Mouse (Mus musculus) cerebellum, adult 2 months (tissue): ENCODE measurements at regions not wholly inside any gene's neighbourhood (a gene's known extent, or its start where the extent isn't known, plus 50 kb on each side); places are given as distances from the start of the nearest gene placed in this dataset.

Experiments
- DNase-seq, 2 experiments: peaks; one replicate each; pipeline ENCODE4 v3.0.0; 2021
- H3K27ac ChIP-seq: fragments of 200-500 bp; 2 replicates; pipeline ENCODE4 v1.5.1; 2012; ENCODE audit warnings: low read length, control low read depth, inconsistent platforms; ENCODE audit not compliant: insufficient read depth
- H3K27me3 ChIP-seq: fragments of 200-500 bp; 2 replicates; pipeline ENCODE4 v1.6.1; 2012; ENCODE audit warnings: inconsistent platforms, mild to moderate bottlenecking, low read length, moderate library complexity; ENCODE audit not compliant: control insufficient read depth, insufficient read depth
- H3K4me1 ChIP-seq: fragments of 200-500 bp; 2 replicates; pipeline ENCODE4 v1.6.1; 2011; ENCODE audit warnings: low read length; ENCODE audit not compliant: control insufficient read depth, insufficient read depth
- H3K4me3 ChIP-seq: fragments of 200-500 bp; replicated peaks from 2 replicates; pipeline ENCODE3; 2011; ENCODE audit warnings: mild to moderate bottlenecking, low read depth, low read length, control low read depth; ENCODE audit not compliant: insufficient read depth
- CTCF ChIP-seq: fragments of 200-500 bp; IDR thresholded peaks from 2 replicates; pipeline ENCODE4 v1.5.1; 2011; ENCODE audit warnings: low read depth, mild to moderate bottlenecking, control low read depth, low read length, moderate library complexity, borderline replicate concordance; ENCODE audit not compliant: insufficient read depth
- POLR2A ChIP-seq: fragments of 200-500 bp; IDR thresholded peaks from 2 replicates; pipeline ENCODE4 v1.6.1; 2011; ENCODE audit warnings: low read length, control low read depth, borderline replicate concordance; ENCODE audit not compliant: insufficient read depth
- WGBS: fragments of 180-500 bp; shearing (Covaris S2); methylation state at CpG from one replicate; pipeline ENCODE4 v1.1.7; 2018; 5-methylcytosine and 5-hydroxymethylcytosine counted together

DNA sequence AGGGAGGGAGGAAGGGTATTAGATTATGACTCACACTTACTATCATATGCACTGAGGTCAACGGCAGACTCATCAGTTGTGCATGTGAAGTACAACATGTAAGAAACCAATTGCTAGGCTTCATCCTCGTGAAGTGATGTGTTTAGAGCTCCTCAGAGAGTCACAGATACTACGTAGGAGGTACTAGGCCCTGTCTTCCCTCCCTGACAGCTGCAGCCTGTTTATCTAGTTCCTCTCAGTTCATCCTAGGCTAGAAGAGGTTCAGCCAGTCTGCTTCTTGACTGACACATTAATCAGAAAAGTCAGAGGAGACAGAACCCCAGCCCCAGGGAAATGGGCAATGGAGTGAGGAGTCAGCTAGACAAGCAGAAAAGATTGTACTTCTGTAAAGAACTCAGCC lies 180.1 kb upstream of the Eya4 start:
- H3K27me3 ChIP-seq = no peaks in the 10 kb centered on the region
- 80% methylated on average over 3 of the region's 3 CpGs for WGBS
- no peak for TF ChIP-seq CTCF
- TF ChIP-seq POLR2A = no peak
- DNase-seq = no peak
- H3K4me1 ChIP-seq = no peaks in the 10 kb centered on the region
- H3K4me3 ChIP-seq = no peak overlapping the region
- no peak overlapping the region for H3K27ac ChIP-seq

DNA sequence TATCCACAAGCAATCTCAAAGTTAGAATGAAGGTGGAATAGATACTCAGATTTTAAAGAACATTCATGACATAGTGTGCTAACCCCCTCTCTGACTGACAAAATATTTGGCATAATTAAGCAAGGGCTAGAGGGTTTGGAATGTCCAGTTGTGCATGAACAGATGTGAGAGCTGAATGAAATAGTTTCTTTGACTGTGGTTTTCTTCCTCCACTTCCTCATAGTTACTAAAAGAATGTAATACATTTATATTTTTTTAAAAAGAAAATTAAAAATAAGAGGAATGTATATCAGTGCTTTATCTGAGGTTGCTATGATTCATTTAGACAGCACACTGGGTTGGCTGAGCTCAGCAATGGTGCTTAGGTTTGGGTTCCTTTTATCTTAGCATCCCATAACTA lies 176.2 kb upstream of the Eya4 start:
- H3K27me3 ChIP-seq = no peaks in the 10 kb centered on the region
- no peak for TF ChIP-seq POLR2A
- TF ChIP-seq CTCF = no peak
- no peaks in the 10 kb centered on the region for H3K4me1 ChIP-seq

DNA sequence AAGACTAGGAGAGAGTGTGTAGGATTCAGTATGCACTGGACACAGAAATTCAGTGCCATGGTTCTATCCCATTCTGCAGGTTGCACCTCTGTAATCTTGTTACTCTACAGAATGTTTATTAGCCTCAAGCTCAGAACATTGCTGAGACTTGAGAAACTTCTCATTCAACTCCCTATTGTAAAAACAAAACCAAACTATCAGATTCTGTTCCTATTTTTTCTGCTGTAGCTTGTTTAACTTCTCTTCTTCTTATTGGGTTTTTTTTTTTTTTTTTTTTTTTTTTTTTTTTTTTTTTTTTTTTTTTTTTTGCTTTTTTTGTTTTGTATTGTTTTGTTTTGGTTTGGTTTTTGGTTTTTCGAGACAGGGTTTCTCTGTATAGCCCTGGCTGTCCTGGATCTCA lies 172.1 kb upstream of the Eya4 start:
- no peak overlapping the region for H3K27ac ChIP-seq
- no peaks in the 10 kb centered on the region for H3K27me3 ChIP-seq
- 52% methylated on average over 1 of the region's 1 CpGs for WGBS
- no peak for TF ChIP-seq CTCF
- no peak for TF ChIP-seq POLR2A
- H3K4me3 ChIP-seq = no peak overlapping the region
- no peak for DNase-seq
- no peaks in the 10 kb centered on the region for H3K4me1 ChIP-seq

More for the DNA sequence above, 176.2 kb upstream of the Eya4 start:
- no peak overlapping the region for H3K4me3 ChIP-seq
- DNase-seq = no peak
- no peak overlapping the region for H3K27ac ChIP-seq

DNA sequence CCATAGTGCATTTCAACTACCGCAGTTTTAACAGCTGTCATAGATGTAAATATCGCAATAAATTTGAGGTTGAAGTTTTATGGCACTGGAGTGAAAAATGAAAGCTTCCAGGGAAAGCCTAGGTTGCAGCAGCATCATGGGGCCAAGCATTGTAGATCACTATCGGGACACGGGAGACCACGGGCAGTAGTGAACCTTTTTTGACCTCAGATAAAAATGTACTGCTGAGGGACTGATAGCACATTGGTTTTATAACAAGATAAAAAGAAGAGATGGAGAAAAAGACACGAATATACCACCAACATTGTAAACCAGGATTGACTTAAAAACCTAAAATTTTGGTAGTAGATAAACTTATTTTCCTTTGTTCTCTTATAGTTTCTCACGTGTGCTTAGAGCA lies 143.1 kb upstream of the Eya4 start:
- WGBS = 93% methylated on average over 7 of the region's 7 CpGs
- TF ChIP-seq POLR2A = no peak
- TF ChIP-seq CTCF = no peak
- no peak for DNase-seq
- no peaks in the 10 kb centered on the region for H3K4me1 ChIP-seq
- no peaks in the 10 kb centered on the region for H3K27me3 ChIP-seq
- H3K4me3 ChIP-seq = no peak overlapping the region
- no peak overlapping the region for H3K27ac ChIP-seq

GRCm38 (mm10) chr10:23492971-23493370 lies 142.4 kb upstream of the Eya4 start:
- no peak overlapping the region for H3K4me3 ChIP-seq
- DNase-seq = no peak
- TF ChIP-seq CTCF = no peak
- no peak for TF ChIP-seq POLR2A
- H3K27ac ChIP-seq = no peak overlapping the region
- no peaks in the 10 kb centered on the region for H3K27me3 ChIP-seq
- 52% methylated on average over 5 of the region's 5 CpGs for WGBS
- no peaks in the 10 kb centered on the region for H3K4me1 ChIP-seq

DNA sequence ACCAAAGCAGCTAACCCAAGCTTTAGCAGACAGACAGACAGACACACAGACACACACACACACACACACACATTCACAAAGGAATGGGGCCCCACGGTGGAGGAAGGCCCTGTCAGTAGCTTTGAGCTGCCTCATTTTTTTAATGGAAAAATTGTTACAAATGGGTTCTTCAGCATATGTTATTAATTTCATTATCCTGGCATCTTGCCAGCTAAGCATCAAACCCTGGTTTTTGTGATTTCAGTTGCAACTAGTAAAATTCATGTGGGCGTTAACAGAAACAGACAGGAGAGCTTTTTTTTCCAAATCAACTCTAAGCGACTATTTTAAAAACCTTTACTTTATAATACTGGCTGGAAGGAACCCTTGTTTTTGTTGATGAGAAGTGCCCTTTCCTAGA lies 138.4 kb upstream of the Eya4 start:
- H3K27ac ChIP-seq = no peak overlapping the region
- WGBS = 65% methylated on average over 3 of the region's 3 CpGs
- no peaks in the 10 kb centered on the region for H3K4me1 ChIP-seq
- no peak overlapping the region for H3K4me3 ChIP-seq
- H3K27me3 ChIP-seq = no peaks in the 10 kb centered on the region
- DNase-seq = no peak
- no peak for TF ChIP-seq POLR2A
- TF ChIP-seq CTCF = no peak

DNA sequence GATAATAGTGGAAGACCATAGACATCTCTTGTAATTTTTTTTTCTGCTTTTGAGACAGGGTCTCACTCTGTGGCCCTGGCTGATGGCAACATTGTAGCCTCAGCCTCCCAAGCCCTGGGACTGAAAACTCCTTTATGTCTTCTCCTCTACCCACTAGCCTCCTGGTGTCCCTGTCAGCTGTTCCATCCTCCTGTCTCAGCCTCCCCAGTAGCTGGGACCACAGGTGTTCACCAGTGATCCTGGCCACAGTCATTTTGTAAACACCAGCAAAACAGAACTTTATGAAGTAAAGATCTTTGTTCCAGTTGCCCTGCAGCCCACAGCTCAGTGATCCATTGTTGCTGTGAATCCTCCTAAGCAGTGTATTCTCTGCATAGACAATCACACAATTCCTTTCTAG lies 129.9 kb upstream of the Eya4 start:
- Histone ChIP-seq H3K27ac (no peak overlapping the region), H3K27me3 (no peaks in the 10 kb centered on the region), H3K4me1 (no peaks in the 10 kb centered on the region), H3K4me3 (no peak overlapping the region)
- no peak for TF ChIP-seq POLR2A
- no peak for TF ChIP-seq CTCF
- no peak for DNase-seq

- H3K4me1 ChIP-seq = no peaks in the 10 kb centered on the region
- no peak overlapping the region for H3K27ac ChIP-seq
- H3K27me3 ChIP-seq = no peaks in the 10 kb centered on the region
- TF ChIP-seq CTCF (no peak), POLR2A (no peak)
- WGBS = 97% methylated on average over 2 of the region's 2 CpGs
- DNase-seq = no peak
- no peak overlapping the region for H3K4me3 ChIP-seq
These were observed 128.3 kb upstream of the Eya4 start for GRCm38 (mm10) chr10:23478902-23479301.
